Mouse (Mus musculus) forebrain, embryonic 12.5 days (tissue): ENCODE results near the gene Denr. TPM values are rescaled to one million over a fixed set of nuclear protein-coding genes. Genes with fewer than 3 reads are reported as not detected.

Source experiments
- ATAC-seq: fragments of 200-750 bp; cut with Nextera tagmentation; 2 replicates; pipeline ENCODE4 v1.8.0; 2017; ENCODE audit warnings: moderate TSS enrichment; ENCODE audit not compliant: low FRiP score
- H3K27ac ChIP-seq: fragments of 300-500 bp; sonication (generic); 2 replicates; pipeline ENCODE4 v1.5.1; 2016; ENCODE audit warnings: mild to moderate bottlenecking
- H3K27me3 ChIP-seq: fragments of 300-500 bp; sonication (generic); 2 replicates; pipeline ENCODE4 v1.6.1; 2016; ENCODE audit warnings: mild to moderate bottlenecking
- H3K36me3 ChIP-seq: fragments of 300-500 bp; sonication (generic); replicated peaks from 2 replicates; pipeline ENCODE4 v1.6.1; 2016; ENCODE audit warnings: mild to moderate bottlenecking
- H3K4me1 ChIP-seq: fragments of 300-500 bp; sonication (generic); 2 replicates; pipeline ENCODE4 v1.6.1; 2016
- H3K4me2 ChIP-seq: fragments of 300-500 bp; sonication (generic); 2 replicates; pipeline ENCODE4 v1.6.1; 2016; ENCODE audit warnings: mild to moderate bottlenecking, moderate library complexity
- H3K4me3 ChIP-seq: fragments of 300-500 bp; sonication (generic); replicated peaks from 2 replicates; pipeline ENCODE4 v1.5.1; 2016; ENCODE audit warnings: mild to moderate bottlenecking
- H3K9ac ChIP-seq: fragments of 300-500 bp; sonication (generic); 2 replicates; pipeline ENCODE4 v1.6.1; 2016; ENCODE audit warnings: mild to moderate bottlenecking
- H3K9me3 ChIP-seq: fragments of 300-500 bp; sonication (generic); 2 replicates; pipeline ENCODE4 v1.6.1; 2016
- WGBS: fragments of 180-500 bp; shearing (Covaris S2); methylation state at CpG from one replicate; pipeline ENCODE4 v1.1.7; 2016; 5-methylcytosine and 5-hydroxymethylcytosine counted together
- polyA plus RNA-seq: library from polyadenylated mRNA; unstranded; fragments of >200 nt; fragmentation: Nextera tagmentation; extraction: Ambion mirVana; gene quantifications from 2 replicates; pipeline ENCODE4 v1.2.1, GENCODE M21; 2016

The Denr gene
- 161 and 171 TPM in 2 replicates for polyA plus RNA-seq

DNA sequence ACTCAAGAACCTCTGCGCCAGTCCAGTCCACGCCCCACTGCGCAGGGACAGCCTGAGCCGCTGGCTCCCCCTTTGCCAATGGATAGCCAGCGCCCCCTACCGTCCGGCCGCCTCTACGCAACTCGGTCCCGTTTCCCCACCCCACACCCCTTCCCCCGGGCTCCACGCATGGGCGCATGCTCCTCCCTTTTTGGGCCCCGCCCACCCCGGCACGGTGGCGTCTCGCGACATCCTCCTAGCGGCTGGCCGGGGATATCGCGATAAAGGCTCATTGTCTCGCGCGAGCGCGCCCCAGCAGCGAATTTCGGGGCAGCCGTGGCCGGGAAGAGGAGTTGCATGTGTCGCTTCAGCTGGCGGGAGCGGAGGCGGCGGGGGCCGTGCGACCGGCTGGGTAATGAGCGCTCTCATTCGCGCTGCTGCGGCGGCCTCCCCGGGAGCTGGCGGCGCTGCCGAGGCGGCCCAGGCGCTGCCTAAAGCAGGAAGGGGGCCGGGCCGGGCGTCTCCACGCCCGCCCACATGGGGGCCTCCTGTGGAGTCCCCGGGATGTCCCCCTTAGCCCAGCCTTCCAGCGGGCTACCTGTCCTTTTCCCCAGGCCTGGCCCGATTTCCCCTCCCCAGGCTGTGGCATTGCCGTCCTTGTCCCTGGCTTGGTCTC is at the start of gene Denr:
Denr (plus strand) TSS at position 200 of the 655 bp plus-strand sequence.
- H3K9ac ChIP-seq, result peak within 1 kb of the TSS; percentile 97
- H3K36me3 ChIP-seq, result peaks cover 34% of the 10 kb centered on the region
- H3K27ac ChIP-seq, result peak within 1 kb of the TSS; percentile 89
- peak; percentile 95 for ATAC-seq
- no peaks in the 10 kb centered on the region for H3K9me3 ChIP-seq
- peaks cover 16% of the 10 kb centered on the region for H3K4me1 ChIP-seq
- peak within 1 kb of the TSS; percentile 68 for H3K4me2 ChIP-seq
- under 1% methylated on average over 60 of the region's 61 CpGs for WGBS
- peak within 1 kb of the TSS; percentile 95 for H3K4me3 ChIP-seq
- no peaks in the 10 kb centered on the region for H3K27me3 ChIP-seq

DNA sequence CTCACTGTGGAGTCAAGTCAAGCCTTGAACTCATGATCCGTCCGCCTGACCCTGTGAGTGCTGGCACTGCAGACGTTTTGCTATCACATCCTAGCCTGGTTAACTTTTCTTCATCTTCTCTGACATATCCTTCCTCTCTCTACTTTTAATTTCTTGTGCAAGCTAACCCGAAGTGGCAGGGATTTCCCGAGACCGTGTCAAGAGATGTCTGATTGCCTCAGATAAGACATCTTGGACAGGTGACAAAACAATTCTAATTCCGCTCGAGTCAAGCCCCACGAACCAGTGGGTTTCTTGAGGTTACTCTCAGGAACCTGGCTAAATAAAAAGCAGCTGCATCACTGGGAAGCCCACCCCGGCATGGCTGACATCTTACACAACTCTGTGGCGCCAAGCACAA is 48.2 kb upstream of the Denr start:
- Histone ChIP-seq H3K36me3 (no peaks in the 10 kb centered on the region), H3K4me2 (no peak overlapping the region), H3K27ac (no peak overlapping the region), H3K4me1 (no peaks in the 10 kb centered on the region), H3K4me3 (no peak overlapping the region), H3K9ac (no peak overlapping the region), H3K27me3 (no peaks in the 10 kb centered on the region), H3K9me3 (no peaks in the 10 kb centered on the region)
- 86% methylated on average over 11 of the region's 11 CpGs for WGBS
- ATAC-seq, result no peak

GRCm38 (mm10) chr5:123862374-123863350 is 44.3 kb upstream of the Denr start:
- Histone ChIP-seq H3K4me2 (no peak overlapping the region), H3K4me1 (no peaks in the 10 kb centered on the region), H3K27me3 (no peaks in the 10 kb centered on the region), H3K27ac (no peak overlapping the region), H3K36me3 (no peaks in the 10 kb centered on the region), H3K4me3 (no peak overlapping the region), H3K9ac (no peak overlapping the region), H3K9me3 (no peaks in the 10 kb centered on the region)
- ATAC-seq, result no peak
- 86% methylated on average over 15 of the region's 15 CpGs for WGBS

- H3K27ac ChIP-seq, result no peak overlapping the region
- no peaks in the 10 kb centered on the region for H3K36me3 ChIP-seq
- WGBS, result 90% methylated on average over 14 of the region's 14 CpGs
- no peaks in the 10 kb centered on the region for H3K27me3 ChIP-seq
- H3K4me2 ChIP-seq, result no peak overlapping the region
- H3K9me3 ChIP-seq, result no peaks in the 10 kb centered on the region
- no peaks in the 10 kb centered on the region for H3K4me1 ChIP-seq
- no peak for ATAC-seq
- H3K9ac ChIP-seq, result no peak overlapping the region
- H3K4me3 ChIP-seq, result no peak overlapping the region
These were observed 43.0 kb upstream of the Denr start for GRCm38 (mm10) chr5:123863934-123864333.

- Histone ChIP-seq H3K36me3 (no peaks in the 10 kb centered on the region), H3K9ac (no peak within 1 kb of the TSS), H3K4me2 (no peak within 1 kb of the TSS), H3K27me3 (no peaks in the 10 kb centered on the region), H3K27ac (no peak within 1 kb of the TSS), H3K4me3 (no peak within 1 kb of the TSS), H3K9me3 (no peaks in the 10 kb centered on the region), H3K4me1 (no peaks in the 10 kb centered on the region)
- ATAC-seq, result no peak
- WGBS, result 87% methylated on average over 12 of the region's 12 CpGs
These were observed 41.6 kb upstream of the Denr start, which contains the start of gene Hcar2 for GRCm38 (mm10) chr5:123865365-123865764. Gene Hcar2 (minus strand): TSS chr5:123865499.

DNA sequence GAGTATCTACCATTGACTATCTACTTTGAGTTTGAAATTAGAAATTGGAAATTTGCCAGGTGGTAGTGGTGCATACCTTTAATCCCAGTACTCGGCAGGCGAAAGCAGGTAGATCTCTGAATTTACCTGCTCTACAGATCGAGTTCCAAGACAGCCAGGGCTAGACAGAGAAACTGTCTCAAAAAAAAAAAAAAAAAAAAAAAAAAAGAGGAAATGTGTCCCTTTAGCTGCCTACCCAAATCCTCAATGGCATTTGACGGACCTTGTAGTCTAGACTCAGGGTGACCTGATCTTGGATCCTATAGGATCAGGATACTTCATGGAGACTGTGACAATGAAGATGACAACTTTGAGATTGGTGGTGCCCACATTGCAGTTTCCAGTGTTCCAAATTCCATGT is 40.5 kb upstream of the Denr start:
- WGBS, result 91% methylated on average over 4 of the region's 4 CpGs
- no peaks in the 10 kb centered on the region for H3K4me1 ChIP-seq

GRCm38 (mm10) chr5:123869615-123870014 is 37.4 kb upstream of the Denr start:
- no peak for ATAC-seq
- Histone ChIP-seq H3K27me3 (no peaks in the 10 kb centered on the region), H3K9me3 (no peaks in the 10 kb centered on the region), H3K4me3 (no peak overlapping the region), H3K36me3 (no peaks in the 10 kb centered on the region), H3K4me2 (no peak overlapping the region), H3K9ac (no peak overlapping the region), H3K4me1 (no peaks in the 10 kb centered on the region), H3K27ac (no peak overlapping the region)
- 84% methylated on average over 4 of the region's 4 CpGs for WGBS

More for the DNA sequence above, 40.5 kb upstream of the Denr start:
- Histone ChIP-seq H3K9me3 (no peaks in the 10 kb centered on the region), H3K27ac (no peak overlapping the region), H3K4me3 (no peak overlapping the region), H3K4me2 (no peak overlapping the region), H3K36me3 (no peaks in the 10 kb centered on the region), H3K9ac (no peak overlapping the region), H3K27me3 (no peaks in the 10 kb centered on the region)
- no peak for ATAC-seq

- ATAC-seq, result no peak
- H3K27me3 ChIP-seq, result no peaks in the 10 kb centered on the region; the same call in 1 of the 2 replicates
- no peak overlapping the region for H3K4me3 ChIP-seq
- H3K9ac ChIP-seq, result no peak overlapping the region
- H3K27ac ChIP-seq, result no peak overlapping the region
- 90% methylated on average over 5 of the region's 5 CpGs for WGBS
- no peaks in the 10 kb centered on the region for H3K36me3 ChIP-seq
- H3K9me3 ChIP-seq, result no peaks in the 10 kb centered on the region
- H3K4me1 ChIP-seq, result no peaks in the 10 kb centered on the region
- H3K4me2 ChIP-seq, result no peak overlapping the region
These were observed 32.8 kb upstream of the Denr start for GRCm38 (mm10) chr5:123874177-123874576.

DNA sequence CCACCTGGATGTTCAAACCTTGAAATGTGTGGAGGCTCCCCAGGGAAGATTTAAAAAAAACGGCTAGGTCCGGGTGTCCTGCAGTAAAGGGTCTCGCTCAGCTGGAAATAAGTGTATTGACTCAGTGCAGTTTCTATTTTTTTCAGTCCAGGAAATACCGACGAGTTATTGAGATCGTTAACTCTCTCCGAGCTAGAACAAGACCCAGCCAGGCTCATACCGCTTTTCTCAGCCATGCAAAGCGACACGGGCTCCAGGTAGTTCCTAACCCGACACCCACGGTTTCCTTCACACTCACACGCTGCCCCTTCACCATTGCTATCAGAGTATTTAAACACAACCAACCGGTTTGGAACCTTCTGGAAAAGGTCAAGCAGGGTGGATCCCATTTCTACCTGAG is 28.9 kb upstream of the Denr start:
- H3K4me1 ChIP-seq, result no peaks in the 10 kb centered on the region
- no peaks in the 10 kb centered on the region for H3K36me3 ChIP-seq
- no peak overlapping the region for H3K9ac ChIP-seq
- WGBS, result 64% methylated on average over 14 of the region's 14 CpGs
- H3K4me2 ChIP-seq, result no peak overlapping the region
- no peaks in the 10 kb centered on the region for H3K9me3 ChIP-seq
- H3K27me3 ChIP-seq, result no peaks in the 10 kb centered on the region; the same call in 1 of the 2 replicates
- ATAC-seq, result no peak
- no peak overlapping the region for H3K27ac ChIP-seq
- H3K4me3 ChIP-seq, result no peak overlapping the region

DNA sequence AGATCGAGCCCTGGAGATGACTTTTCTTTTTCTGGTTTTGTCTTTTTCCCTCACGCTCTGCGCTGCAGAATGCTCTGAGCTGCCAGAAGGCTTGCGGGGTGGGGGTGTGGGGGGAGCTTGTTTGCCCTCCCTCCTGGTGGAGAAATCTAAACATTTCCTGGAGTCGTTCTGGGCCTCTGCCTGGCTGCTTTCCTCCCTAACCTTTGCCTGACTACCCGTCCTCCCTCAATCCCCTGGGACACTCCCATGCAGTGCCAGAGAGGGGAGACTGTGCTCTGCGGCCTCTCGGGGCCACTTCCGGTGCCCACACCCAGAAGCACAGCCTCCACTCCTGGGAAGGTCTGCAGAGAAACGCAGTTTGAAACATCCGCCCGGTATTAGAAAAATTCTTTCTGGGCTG is 27.0 kb upstream of the Denr start, which contains the start of gene Hcar1:
Hcar1 (minus strand) TSS at position 93 of the 400 bp plus-strand sequence.
- Histone ChIP-seq H3K27ac (0 out of 2 replicates have a peak within 1 kb of the TSS, but pooled peaks have one; percentile 13), H3K4me3 (no peak within 1 kb of the TSS), H3K4me2 (no peak within 1 kb of the TSS), H3K36me3 (no peaks in the 10 kb centered on the region), H3K27me3 (no peaks in the 10 kb centered on the region; the same call in 1 of the 2 replicates), H3K9me3 (no peaks in the 10 kb centered on the region), H3K9ac (no peak within 1 kb of the TSS), H3K4me1 (no peaks in the 10 kb centered on the region)
- 73% methylated on average over 12 of the region's 12 CpGs for WGBS
- ATAC-seq, result no peak

DNA sequence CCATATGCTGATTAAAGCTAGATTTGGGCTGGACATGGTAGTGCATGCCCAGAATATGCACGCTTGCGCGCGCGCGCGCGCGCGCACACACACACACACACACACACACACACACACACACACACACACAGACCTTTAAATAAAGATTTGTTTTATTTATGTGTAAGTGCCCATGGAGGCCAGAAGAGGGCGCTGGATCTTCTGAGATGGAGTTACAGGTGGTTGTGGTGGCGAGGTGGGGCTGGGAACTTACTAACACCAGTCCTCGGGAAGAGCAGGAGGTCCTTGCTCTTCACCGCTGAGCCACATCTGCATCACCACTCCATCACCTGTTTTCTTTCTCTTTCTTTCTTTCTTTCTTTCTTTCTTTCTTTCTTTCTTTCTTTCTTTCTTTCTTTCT is 26.2 kb upstream of the Denr start:
- no peaks in the 10 kb centered on the region for H3K9me3 ChIP-seq
- no peaks in the 10 kb centered on the region for H3K36me3 ChIP-seq
- no peak for ATAC-seq
- no peak overlapping the region for H3K27ac ChIP-seq
- no peak overlapping the region for H3K4me2 ChIP-seq
- no peaks in the 10 kb centered on the region for H3K4me1 ChIP-seq
- H3K4me3 ChIP-seq, result no peak overlapping the region
- no peak overlapping the region for H3K9ac ChIP-seq
- 85% methylated on average over 14 of the region's 14 CpGs for WGBS
- H3K27me3 ChIP-seq, result no peaks in the 10 kb centered on the region; the same call in 1 of the 2 replicates

DNA sequence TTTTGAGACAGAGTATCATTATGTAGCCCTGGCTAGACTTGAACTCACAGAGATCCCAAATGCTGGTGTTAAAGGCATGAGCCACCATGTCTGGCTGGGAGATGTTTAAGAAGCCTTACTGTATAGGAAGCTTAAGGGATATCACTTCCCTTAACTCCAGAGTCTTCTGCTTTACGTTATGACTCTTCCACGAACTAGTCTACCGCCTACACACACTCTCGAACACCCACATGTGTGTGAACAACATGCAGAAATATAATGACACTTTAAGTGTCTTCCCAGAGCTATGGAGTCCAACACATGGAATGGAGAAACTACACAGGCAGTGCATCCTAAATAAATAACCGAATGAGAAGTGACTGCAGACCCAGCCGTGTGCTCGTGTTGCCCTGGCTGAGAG is 23.1 kb upstream of the Denr start:
- Histone ChIP-seq H3K4me2 (no peak overlapping the region), H3K9ac (no peak overlapping the region), H3K27ac (no peak overlapping the region), H3K4me1 (no peaks in the 10 kb centered on the region), H3K36me3 (no peaks in the 10 kb centered on the region), H3K9me3 (no peaks in the 10 kb centered on the region), H3K27me3 (no peaks in the 10 kb centered on the region; the same call in 1 of the 2 replicates), H3K4me3 (no peak overlapping the region)
- WGBS, result 82% methylated on average over 7 of the region's 7 CpGs
- no peak for ATAC-seq
